Mouse (Mus musculus): ENCODE measurements around the gene Nop53.

Gene Nop53

DNA sequence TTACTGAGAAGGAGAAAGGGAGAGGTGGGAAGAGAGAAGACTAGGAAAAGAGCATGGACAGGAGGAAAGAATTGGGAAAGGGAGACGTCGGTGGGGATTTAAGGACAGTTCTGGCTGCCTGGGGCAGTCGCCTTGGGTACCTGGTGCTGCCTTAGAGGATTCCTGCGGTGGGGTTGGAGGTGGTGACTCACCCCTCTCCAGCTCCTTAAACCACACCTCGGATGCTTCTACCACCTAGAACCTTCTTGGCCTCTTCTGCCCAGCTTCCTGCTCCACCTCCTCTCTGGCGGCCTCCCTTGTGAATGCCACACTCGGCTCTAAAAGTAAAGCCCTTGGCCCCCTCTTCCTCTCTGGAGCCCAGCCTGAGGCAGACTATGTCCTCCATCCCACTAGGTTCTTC, 9.6 kb upstream of the Nop53 start:
- no peak for DNase-seq

DNA sequence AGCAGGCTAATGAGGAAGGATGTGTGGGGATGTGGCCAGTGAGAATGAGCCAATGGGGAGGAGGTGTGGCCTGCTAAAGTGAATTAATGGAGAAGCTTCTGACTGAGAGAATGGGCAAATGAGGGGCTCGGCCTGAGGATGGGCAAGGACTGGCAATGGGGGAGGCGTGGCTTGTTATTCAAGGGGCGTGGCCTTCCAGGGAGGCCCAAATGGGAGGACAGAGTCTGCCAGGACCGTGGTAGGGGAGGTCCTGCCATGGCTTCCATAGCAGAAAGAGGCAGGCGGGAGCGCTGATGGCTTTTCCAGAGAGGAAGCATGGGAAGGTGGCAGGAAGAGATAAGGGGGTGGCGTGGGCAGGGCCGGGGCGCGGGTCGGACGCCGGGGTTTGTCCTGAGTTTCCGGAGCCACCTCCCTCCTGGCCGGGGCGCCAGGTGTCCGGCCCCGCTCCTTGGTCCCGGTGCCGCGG, 9.1 kb upstream of the Nop53 start:
- DNase-seq, result no peak

DNA sequence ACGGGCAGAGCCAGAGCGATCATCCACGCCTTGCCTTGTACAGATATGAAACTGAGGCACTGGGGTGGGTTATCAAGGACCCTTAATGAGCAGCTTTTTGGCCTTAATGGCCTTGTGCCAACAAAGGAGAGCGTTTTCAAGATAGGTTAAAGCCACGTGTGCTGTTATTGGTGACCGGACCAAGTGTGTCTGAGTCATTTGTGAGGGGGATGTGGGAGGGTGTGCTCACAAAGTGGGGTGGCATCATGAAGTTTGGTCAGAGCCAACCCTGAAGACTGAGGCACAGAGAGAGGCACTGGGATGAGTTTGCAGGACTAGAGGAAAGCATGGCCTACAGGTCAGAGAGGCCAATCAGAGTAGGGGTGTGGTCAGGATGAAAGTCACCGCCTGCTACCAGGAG, 8.6 kb upstream of the Nop53 start:
- DNase-seq, result no peak

DNA sequence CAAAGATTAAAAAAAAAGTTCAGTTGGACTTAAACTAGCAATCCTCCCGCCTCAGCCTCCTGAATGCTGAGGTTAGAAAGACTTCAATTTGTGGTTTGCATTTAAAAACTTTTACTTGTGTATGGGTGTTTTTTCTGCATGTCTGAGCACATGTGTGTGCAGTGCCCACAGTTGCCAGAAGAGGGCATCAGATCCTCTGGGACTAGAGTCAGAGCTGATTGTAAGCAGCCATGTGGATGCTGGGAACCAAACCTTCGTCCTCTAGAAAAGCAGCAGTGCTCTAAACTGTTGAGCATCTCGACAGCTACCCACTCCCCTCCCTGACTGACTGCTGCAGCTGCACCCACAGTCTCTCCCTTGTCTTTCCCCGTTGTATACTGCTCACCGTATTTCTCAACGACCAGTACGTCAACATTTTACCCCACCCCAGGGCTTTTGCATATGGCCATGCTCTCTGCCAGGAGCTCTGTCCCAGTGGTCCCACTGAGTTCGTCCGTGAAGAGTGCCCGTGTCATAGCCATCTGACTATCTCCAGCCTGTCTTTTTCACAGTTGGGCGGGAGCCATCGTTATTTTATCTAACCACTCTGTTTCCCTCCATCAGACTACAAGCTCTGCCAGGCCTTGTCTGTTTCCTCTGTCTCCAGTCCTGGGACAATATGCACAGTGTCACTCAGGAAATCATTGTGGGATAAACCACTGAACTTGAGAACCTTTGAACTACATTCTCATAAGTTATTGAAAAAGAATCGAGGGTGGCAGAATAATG, 7.6 kb upstream of the Nop53 start:
- DNase-seq, result no peak

DNA sequence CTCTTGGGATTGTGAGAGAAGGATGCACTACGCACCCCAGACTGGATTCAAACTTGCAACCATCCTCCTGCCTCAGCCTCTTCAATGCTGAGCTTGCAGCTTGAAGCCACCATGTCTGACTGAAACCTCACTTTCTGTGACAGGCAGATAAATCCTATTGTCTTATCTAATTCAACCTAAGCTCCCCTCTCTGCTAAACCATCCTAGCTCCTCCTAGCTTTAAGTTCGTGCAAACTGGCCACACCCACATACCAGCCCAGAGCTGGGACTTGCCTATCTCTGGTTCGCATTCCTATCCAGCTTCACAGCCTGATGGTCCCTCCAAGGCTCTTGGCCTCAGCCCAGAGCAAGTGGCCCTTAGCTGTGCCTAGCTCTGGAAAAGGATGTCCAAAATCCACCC, 6.5 kb upstream of the Nop53 start:
- no peak for DNase-seq

DNA sequence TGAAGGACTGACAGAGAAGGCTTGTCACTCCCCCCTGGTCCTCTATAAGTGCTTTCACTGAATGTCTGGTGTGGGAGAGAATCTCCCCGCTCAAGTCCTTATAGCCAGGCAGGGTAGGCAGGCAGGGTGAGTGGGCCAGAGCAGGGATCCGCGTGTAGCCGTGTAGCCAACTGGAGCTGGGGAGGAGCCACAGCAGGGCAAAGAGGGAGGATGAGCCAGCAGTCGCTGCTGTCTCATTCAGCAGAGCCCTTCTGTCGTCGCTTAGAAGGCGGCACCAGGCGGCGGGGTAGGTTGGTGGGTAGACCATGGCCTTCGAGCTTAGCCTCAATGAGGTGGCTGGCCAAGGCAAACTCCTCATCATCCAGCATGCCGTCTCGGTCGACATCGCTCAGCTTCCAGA, 4.1 kb upstream of the Nop53 start:
- DNase-seq, result no peak

DNA sequence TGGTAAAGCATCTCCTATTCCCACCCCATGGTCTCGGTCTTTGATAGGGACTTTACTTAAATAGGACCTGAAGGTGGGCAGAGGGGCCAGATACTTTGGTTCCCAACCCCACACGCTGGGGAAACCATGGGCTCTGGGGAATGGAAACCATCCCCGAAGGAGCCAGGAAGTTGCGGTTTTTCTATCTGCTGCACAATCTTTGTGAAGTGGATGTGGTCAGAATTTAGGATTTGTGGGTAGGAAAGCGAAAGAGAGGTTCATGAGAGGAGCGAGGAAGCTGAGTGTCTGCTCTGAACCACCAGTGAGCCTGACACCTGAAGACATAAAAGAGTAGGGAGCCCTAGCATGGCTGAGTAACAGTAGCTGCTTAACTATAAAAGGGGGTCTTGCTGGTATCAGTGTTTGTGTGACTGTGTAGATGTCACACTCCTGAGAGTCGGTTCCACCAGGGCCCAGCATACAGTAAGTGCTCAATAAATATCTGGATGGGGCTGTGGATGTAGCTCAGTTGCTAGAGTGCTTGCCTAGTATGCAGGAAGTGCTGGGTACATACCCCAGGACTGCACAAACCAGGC, 3.4 kb upstream of the Nop53 start:
- DNase-seq, result no peak

DNA sequence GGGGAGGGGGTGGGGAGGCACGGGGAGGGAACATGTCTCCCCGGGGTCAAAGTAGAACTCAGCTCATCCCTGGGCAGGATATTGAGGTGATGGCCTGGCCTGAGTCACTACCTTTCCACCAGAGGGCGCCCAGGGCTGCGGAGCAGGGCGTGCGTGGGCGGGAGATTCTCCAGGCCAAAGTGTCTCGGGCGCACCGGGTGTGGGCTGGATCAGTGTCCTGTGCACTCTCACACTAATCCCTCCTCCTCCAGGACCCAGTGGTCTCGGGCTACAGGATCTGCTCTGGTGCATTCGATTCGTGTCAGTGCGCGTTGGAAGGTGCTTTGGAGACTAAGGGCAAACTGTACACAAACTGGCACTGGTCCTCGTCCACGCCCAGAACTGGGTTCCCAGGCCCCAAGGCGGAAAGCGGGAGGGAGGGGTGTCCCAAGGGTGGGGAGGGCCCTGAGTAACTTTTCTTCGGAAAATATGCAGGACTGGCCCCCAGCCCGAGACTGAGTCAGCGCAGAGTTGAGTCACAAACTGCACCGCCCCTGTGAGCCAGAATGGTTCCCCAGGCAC, 2.6 kb upstream of the Nop53 start:
- DNase-seq, result peak; percentile 83

DNA sequence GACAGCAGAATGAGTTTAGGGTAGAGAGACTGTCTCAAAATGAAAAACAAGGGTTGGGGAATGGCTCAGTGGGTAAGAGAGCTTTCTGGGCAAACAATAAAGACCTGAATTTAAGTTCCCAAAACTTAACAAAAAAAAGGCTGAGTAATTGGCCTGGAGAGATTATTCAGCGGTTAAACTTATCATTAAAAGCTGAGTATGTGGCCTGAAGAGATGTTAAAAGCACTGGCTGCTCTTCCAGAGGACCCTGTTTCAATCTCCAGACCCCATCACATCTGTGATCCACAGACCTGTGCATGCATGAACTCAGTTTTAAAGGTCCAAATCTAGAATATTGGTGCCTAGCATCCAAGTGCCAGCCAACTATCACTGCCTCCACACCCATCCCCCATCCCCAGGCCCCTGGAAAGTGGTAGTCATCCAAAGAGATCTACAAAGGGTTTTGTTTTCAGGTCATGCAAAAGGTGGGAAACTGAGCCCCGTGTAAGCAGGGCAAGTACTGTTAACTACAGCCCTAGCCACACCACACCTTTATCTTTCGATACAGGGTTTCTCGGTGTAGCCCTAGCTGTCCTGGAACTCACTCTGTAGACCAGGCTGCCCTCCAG, 1.9 kb upstream of the Nop53 start:
- DNase-seq, result no peak

DNA sequence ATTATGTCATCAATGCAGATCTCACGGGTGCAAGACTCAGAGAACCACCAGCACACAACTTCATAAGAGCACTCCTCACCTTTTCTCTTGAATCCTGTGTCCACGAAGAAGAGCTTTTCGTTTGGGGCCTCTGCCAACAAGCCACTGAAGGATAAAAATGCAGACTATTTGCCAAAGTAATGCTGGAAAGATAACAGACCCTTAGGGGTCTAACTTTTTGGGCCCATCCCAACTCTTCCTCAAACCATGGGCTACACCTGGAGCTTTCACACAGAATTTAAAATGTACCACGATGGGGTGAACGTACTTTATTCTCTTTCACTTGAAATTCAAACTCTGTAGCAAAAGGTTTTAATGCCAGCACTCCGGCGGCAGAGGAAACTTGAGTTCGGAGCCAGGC, 663 bp downstream of the Nop53 start:
- no peak for DNase-seq

DNA sequence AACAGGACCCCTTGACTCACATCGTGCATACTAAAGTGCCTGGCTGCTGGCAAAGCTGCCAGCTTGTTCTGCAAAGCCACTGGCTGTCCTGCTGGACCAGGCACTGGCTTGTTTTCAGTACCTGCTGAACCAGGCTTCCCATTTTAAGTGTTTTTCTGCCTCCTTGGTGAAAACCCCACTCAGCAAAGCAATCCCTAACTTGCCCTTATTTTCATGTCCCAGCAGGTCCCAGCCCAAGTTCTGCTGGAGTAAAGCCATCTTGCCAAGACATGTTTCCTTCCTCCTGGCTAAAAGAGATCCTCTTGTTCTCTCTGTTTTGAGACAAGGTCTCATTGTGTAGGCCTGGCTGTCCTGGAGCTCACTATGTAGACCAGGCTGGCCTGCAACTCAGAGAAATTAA, 1.6 kb downstream of the Nop53 start:
- DNase-seq, result no peak

DNA sequence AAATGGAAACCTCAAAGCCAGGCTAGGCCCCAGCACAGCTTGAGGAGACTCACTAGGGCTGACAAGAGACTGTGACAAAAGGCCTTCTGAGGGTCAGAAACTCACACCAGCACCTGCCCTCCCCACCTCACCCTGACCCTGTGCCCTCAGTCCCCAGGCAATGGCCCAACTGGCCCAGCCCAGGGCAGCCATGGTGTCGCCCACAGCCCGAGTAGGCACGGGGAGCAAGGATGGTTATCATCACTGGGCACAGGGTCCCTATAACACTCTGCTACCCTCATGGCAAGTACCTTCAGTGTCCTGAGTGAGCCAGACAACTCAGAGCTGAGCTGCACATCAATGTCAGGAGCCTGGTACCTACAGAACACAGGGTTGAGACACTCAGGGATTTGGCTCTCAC, 7.3 kb downstream of the Nop53 start:
- no peak for DNase-seq

DNA sequence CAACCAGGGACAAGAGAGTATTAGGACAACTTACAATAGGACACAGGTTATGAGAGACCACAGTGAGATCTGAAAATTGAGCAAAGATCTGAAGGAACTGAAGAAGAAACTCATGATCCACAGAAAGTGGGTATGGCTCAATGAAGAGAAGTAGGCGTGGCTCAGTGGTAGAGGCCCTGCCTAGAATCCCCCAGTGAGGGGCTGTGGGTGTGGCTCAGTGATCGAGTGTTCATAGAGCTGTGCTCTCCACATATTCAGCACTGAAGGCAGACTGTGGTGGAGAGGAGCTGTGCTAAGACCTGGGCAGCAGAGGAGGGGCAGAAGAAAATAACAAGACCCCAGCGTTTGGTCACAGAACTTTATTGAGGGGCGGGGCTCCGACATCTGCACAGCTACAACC, 8.4 kb downstream of the Nop53 start:
- no peak for DNase-seq

DNA sequence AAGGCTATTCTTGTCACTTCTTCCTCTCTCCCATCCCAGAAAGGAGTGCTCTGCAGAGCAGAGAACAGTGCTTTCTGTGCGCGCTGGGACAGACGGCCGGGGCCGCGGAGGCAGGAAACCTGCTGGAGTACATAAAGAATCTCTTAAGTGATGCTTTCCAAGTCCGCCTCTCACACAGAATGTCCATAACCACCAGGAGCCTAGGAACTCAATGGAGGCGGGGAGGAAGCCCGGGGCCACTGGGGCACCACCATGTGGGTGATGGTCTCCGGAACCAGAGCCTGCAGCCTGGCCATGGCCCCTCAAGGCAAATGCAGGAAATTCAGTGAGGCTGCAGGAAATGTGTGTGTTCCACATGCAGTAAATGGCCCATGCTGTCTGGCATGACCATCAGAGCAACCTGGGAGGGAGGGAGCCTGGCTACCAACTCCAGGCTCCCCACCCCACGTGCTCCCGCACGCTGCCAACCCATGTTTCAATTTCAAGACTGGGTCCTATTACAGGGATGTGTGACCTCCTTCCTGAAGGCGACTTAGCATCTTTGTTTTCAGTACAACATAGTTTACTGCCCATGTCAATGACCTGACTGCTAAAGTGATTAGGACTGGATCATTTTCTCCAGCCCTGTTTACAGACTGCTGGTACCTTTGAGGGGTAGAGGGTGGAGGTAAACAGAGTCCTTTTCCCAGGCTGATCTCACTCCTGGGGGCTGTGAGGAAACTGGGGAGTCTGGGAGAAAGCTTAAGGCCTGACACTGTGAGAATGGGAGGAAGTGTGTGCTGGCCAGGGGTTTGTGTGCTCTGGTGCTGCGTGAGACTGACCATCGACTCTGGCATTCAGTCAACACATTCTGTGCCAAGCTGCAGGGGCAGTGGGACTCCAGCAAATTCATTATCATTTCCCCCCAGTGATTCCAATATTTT, 12.2 kb downstream of the Nop53 start:
- no peak for DNase-seq

DNA sequence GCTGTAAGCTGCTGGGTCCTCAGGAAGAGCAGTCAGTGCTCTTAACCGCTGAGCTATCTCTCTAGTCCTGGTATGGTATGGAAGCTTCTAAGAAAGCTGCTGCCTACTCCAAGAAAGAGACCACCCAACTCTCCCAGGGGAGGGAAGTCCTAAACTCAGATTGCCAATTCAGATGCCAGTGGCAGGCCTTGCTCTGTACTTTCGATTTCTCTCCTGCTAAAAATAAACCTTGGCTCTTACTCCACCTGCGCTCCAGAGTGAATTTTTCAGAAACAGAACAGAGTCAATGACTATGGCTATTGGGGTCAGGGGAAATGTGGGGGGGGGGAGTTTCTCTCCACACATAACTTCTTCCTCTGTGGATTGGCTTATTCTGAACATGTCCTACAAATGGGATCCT, 14.2 kb downstream of the Nop53 start:
- DNase-seq, result no peak

DNA sequence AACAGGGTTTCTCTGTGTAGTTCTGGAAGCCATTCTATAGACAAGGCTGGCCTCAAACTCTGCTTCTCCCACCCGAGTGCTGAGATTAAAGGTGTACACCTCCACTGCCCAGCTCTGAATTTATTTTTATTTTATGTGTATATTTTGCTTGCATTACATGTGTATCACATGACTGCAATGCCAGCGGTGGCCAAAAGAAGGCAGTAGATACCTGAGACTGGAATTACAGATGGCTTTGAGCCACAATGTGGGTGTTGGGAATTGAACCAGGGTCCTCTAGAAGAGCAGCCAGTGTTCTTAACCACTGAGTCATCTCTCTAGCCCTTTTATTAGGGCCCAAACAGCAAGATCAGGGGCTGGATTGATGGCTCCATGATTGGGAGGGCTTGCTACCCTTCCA, 15.3 kb downstream of the Nop53 start:
- no peak for DNase-seq

DNA sequence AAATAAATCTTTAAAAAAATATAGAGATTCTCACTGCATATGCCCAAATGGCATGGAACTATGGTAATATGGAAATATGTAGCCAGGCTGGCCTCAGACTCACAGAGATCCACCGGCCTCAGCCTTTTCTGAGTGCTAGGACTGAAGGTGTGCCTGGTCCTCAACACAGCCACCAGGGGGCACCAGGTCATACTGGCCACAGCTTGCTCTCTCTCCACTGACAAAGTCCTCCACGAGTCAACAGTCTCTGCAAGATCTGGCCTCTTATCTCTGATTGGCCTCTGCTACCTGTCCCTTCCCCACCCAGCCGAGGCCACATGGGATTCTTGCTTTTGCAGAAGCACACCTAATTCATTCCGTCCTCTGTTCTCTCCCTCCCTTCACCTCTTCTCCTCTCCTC, 16.0 kb downstream of the Nop53 start:
- DNase-seq, result peak; percentile 67

DNA sequence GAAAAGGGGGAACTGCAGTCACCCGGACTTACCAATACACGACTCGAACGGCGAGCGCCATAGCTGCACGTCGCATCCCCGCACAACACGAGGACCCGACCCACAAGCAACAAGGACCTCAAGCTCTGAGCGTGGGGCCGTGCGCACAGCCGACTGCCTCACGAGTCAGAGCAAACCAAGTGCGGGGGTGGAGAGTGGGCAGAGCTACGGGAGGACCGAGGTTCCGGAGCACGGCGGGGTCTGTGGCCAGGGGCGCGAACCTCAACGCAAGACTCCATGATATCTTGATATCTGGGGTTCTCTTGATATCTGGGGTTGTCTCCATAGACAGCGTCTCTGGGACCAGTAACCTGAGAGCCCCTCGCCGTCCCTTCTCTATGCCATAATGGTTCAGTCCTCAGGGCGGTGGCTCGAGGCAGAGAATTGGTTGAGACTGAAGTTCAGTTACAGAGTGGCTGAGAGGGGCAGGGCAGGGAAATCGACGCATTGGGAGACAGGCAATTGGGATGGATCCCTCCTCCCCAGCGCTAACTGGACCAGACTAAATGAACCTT, 23.6 kb downstream of the Nop53 start, which contains the start of gene Selenow:
Gene Selenow, minus strand, starts transcription at position 183 of the 554 bp plus-strand sequence.
- peak; percentile 93 for DNase-seq

DNA sequence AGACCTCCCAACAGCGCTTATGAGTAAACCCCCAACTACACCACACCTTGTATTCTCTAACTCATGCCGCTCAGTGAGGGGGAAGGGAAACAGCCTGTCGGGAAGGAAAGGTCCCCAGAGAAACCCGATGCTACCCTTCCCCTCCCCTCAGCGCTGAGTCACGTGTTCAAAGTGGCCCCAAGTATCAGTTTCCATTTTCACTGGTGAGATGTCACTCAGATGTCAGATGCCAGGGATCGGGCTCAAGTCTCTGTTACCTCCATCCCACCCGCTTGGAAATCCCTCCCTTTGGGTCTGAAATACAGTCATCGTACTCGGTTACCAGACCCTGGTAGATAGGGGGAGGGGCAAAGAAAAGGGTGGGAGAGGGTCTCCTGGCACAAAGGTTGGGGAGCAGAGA, 24.1 kb downstream of the Nop53 start:
- peak; percentile 60 for DNase-seq

DNA sequence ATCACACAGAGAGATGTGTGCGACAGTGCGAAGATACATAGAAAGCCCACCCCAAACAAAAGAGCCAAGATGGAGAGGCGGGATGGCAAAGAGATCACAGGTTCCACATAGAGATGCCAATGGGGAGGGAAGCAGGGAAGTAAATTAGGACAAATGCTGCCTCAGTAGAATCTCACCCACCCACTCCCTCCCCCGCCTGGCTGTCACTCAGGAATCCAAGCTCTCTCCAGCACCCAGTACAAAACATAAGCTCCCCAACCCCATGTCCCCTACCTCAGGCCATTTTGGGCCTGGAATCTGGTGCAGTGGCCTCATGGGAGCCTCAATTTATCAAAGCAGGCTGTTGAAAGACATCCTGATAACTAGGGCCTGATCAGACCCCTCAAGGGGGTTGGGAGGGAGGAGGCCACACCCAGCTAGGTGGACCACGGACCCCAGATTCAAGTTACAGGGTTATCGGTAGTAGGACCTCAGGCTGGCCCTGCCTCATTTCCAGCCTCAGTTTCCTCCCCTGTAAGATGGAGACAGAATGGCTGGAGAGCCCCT, 25.2 kb downstream of the Nop53 start:
- no peak for DNase-seq

DNA sequence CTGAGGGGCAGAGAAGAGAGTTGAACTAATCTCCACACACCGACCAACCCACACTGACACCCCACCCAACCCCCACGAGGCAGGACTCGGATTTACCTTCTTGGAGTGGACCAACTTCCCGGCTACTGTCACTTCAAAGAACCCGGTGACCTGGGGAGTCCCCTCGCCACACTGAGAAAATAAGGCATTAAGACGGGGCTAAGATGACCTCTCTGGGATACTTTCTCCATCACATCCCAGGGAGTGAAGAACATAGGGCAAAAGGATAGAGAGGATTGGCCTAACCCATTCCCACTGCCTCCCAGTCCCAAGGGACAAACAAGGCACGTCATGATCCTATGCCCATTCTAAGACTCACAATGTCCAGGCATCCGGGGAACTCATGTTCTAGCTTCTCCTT, 25.9 kb downstream of the Nop53 start:
- no peak for DNase-seq

DNA sequence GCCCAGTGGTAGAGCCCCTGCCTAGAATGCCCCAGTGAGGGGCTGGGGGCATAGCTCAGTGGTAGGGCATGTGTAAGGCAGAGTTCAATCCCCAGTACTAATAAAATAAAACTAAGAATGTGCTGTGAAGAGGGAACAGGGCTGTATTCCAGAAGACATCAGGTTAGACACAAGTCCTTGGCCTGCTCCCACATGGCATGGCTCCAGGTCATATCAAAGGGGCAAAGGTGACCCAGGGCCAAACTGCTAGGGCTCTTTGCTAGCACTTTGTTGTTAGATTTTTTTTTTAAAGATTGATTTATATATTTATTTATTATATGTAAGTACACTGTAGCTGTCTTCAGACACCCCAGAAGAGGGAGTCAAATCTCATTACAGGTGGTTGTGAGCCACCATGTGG, 27.5 kb downstream of the Nop53 start:
- DNase-seq, result no peak
